Mouse (Mus musculus) adrenal gland (tissue): Measurements from ENCODE around the gene Utp15.

ENCODE experiments used
- intact Hi-C: fragments of 180-260 bp; cut with DNase I; formaldehyde crosslinking; loops from one replicate; pipeline ENCODE4 v1.15.1; 2025

Utp15 gene

GRCm38 (mm10) chr13:98254921-98255320 lies 7.9 kb downstream of the Utp15 start:
- intact Hi-C loops = no loop called here

DNA sequence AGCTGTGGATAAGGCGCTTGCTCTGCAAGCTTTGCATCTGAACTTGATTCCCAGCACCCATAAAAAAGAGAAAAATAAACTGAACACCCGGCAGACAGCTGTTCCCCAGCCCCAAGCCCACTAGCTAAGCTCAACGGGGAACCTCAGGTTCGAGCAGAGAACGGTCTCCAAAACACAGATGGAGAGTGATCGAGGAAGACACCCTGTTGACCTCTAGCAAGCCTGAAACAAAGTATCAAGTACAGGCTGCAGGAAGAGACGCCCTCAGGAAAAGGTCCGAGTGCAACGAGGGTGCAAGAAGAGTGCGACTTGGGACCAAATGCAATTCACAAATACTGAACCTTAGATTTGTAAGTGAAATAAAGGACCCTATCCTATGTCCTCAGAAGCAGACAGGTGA lies 13.2 kb downstream of the Utp15 start:
- intact Hi-C loops = no loop called here

DNA sequence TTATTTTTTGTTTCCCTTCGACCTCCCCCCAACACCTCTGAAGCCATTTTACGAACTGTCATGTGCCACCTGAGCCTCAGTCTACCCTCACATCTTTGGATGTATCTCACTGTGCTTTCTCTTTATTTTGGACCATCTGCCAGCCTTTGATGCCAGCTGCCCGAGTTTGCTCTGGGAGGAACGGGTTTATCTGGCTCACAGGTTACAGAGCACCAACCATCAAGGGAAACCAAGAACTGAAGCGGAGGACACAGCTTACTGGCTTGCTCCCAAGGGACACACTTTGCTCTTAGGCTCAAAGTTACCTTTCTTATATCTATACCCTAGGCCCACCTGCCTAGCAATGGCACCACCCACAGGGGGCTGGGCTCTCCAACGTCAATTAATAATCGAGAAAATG lies 17.5 kb downstream of the Utp15 start:
- intact Hi-C loops = no loop called here

GRCm38 (mm10) chr13:98244571-98245350 lies 18.1 kb downstream of the Utp15 start:
- intact Hi-C loops = no loop called here

DNA sequence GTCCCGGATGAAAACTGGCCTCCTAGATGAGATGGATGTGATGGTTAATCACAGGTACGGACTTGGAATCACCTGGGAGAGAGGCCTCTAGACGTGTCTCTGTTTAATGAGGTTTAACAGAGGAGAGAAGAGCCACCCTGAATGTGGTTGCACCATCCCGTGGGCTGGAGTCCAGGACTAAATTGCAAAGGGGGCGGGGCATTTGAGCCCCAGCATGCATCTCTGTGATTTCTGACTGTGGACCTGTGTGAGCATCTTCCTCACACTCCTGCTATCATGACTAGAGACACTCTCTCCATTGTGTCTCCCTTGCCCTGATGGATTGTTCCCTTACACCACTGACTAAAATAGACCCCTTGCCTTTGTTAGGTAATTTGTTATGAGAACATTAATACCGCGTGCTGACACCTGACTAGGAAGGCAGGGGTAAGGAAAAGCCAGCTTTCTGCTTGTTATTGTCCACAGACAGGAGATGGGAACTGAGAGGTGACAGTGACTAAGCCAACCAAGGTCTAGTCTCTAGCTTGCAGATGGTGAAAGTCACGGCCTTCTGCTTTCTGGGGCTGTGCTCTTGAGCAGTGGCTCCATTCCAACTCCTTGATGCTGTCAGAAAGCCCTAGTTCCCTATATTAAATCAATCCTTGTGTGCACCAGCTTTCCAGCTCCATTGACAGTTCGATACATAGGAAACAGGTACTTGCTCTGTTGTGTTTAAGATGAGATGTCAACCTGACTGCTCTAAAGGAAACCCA lies 21.1 kb downstream of the Utp15 start:
- intact Hi-C loops = no loop called here

DNA sequence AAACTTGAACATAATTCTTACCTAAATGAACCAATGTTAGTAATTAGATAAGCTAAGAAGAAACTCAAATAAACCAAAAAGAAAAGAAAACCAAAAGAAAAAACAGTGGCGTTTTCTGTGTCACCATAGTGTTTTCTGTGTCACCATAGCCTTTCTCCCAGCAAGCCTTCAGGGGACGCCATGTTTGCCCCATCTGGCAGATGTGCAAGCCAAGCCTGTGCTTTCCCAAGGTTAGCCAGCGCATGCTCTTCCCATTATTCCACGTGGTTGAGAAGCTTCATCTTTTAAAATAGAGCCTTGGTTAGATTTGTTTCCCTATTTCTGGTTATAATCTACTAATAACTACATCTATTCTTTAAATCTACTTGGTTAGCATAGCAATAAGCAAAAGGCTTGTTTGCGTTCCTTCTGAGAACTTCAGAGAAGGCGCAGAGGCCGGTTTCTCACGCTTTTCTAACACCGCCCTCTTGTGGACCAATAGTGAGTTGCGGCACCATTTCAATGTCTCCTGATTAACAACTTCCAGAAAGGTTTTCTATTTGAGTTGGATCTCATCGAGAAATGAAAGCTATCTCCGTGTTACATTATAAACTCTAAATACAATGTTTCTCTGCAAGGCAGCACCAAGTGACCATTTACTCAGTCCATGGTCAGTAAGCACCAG lies 22.7 kb downstream of the Utp15 start:
- intact Hi-C loops = no loop called here

GRCm38 (mm10) chr13:98235451-98235850 lies 27.4 kb downstream of the Utp15 start:
- intact Hi-C loops = no loop called here

DNA sequence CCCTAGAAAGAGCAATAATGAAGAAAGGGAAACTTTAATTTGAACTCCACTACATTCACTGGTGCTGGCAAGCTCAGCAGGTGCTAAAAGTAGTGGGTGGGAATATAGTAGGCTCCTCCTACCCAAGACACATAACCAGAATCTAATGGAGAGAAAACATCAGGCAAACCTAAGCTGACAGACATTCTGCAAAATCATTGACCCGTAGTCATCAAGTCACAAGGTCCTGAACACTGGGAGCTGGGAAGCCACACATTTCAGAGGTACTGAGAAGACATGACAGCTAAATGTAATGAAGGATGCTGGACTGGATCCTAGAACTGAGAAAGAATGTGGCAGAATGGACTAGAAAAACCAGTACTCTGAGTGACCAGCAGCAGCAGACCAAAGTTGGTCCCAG lies 32.3 kb downstream of the Utp15 start:
- intact Hi-C loops = no loop called here

- intact Hi-C loops = no loop called here
Measured at GRCm38 (mm10) chr13:98226225-98226624, 36.6 kb downstream of the Utp15 start.

DNA sequence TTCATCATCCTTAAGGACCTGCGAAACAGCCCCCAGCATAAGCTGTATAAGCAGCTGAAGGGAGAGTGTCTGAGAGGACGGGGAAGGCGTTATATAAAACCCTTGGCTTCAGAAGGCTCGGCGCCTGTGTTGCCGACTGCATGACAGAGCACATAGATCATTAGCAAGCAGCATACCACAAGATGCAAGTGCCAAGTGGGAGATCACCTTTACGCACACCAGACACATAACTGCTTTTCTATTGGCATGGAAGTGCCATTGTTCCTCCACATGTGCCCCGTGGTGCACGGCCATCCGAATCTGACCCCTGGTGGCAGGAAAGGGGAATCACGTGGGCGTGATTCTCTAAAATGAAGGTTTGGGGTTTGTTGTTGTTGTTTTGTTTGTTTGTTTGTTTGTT lies 40.0 kb downstream of the Utp15 start:
- intact Hi-C loops = loop anchor here (2.0 kb wide), 1 partner anchor 192 kb away; no protein-coding TSS in a partner anchor

DNA sequence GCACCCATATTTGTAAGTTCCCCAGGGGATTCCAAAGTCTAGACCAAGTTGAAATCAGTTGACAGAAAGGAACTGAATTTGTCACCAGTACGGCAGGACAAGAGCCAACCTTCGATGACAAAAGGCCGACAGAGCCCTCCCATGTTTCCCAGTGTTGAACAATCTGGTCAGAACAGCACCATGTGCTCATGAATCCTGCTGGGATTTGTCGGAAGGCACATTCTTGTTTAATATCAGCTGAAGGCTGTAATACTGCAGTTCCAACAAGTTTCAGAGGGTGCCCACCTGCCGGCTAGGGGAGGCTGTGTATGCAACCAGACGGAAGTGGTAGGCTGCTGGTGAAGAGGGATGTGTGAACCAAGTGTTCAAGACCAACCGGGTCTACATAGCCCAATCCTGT lies 52.7 kb downstream of the Utp15 start:
- intact Hi-C loops = no loop called here

DNA sequence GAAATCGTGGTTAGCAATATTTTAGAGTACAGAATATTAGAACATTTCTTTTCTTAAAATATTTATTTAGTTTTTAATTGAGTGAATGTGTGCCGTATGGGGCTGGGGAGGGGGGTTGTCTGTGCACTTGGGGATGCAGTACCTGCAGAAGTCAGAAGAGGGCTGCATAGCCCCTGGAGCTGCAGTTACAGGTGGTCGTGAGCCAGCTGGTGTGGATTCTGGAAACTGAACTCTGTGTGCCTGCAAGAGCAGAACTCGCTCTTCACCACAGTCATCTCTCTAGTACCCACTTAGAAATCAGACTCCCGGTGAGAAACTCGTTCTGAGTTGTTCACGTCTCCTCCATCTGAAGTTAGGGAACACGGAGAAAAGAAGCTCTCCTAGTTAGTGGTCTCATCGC lies 54.0 kb downstream of the Utp15 start:
- intact Hi-C loops = no loop called here

DNA sequence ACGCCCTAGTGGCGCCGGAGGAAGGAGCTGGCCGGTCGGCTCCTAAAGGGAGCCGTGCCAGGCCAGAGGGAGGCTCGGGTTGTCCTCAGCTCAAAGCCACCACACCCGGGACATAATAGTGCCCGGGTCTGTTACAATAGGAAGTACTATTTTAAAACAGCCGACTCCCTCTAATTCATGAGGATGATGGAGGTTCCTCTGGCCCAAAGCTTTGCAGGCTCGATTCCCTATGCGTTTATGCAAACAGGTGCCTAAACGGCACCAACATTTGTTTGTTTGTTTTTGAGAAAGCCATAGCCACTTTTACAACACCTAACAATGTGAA lies 56.3 kb downstream of the Utp15 start:
- intact Hi-C loops = no loop called here

GRCm38 (mm10) chr13:98205771-98206545 lies 56.9 kb downstream of the Utp15 start, which contains the start of gene Arhgef28:
Gene Arhgef28, minus strand, starts transcription at chr13:98206439.
- intact Hi-C loops = no loop called here

- intact Hi-C loops = no loop called here
Measured at GRCm38 (mm10) chr13:98205111-98205510, 57.7 kb downstream of the Utp15 start.

DNA sequence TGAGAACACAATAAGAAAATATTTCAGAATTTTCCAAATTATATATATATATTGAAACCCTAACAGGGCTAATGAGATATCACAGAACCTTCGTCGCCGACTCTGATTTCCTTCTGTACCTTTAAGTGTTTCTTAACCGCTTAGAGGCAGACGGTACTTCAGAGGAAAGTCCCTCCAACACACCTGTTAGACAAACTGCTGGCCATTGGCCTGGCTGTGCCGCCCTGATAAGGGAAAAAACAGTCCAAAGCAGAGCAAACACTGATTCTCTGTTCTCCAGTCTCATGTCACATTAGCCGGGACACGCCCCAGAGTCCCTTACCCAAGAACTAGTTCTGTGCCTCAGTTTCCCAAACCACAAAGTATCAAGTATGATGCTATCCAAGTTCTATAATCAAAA lies 58.5 kb downstream of the Utp15 start:
- intact Hi-C loops = no loop called here

- intact Hi-C loops = no loop called here
Measured at GRCm38 (mm10) chr13:98201436-98201835, 61.4 kb downstream of the Utp15 start.
